Mouse (Mus musculus) liver, embryonic 14.5 days (tissue): ENCODE measurements around the gene Fam209. TPM values are rescaled to one million over a fixed set of nuclear protein-coding genes. Genes with fewer than 3 reads are reported as not detected.

Experiments used
- ATAC-seq: fragments of 200-750 bp; cut with Nextera tagmentation; 2 replicates; pipeline ENCODE4 v1.8.0; 2017; ENCODE audit warnings: moderate number of reproducible peaks, mild to moderate bottlenecking, moderate library complexity; ENCODE audit not compliant: insufficient read depth
- DNase-seq, 3 experiments: peaks; one replicate each; pipeline ENCODE4 v3.0.0-alpha.2; 2012 to 2013; ENCODE audit warnings: low read depth in 3 of 3, low spot score in 3 of 3
- H3K27ac ChIP-seq: fragments of 300-500 bp; sonication (generic); 2 replicates; pipeline ENCODE4 v1.5.1; 2014; ENCODE audit warnings: moderate library complexity, mild to moderate bottlenecking, control low read depth, inconsistent platforms
- H3K27me3 ChIP-seq: fragments of 300-500 bp; sonication (generic); 2 replicates; pipeline ENCODE4 v1.6.1; 2014; ENCODE audit warnings: mild to moderate bottlenecking, low read length, moderate library complexity; ENCODE audit not compliant: control insufficient read depth, insufficient read depth
- H3K36me3 ChIP-seq: fragments of 300-500 bp; sonication (generic); replicated peaks from 2 replicates; pipeline ENCODE4 v1.6.1; 2014; ENCODE audit warnings: low read depth; ENCODE audit not compliant: control insufficient read depth, insufficient read depth
- H3K4me1 ChIP-seq, 2 experiments: fragments of 200-500 bp in 1 of 2; fragments of 300-500 bp in 1 of 2; sonication (generic) in 1 of 2; replicated peaks; 2 replicates each; pipeline ENCODE4 v1.6.1; 2012 to 2014; ENCODE audit warnings: antibody characterized with exemption in 1 of 2, inconsistent platforms in 1 of 2, low read length in 1 of 2; ENCODE audit not compliant: control insufficient read depth in 2 of 2, insufficient read depth in 2 of 2
- H3K4me2 ChIP-seq: fragments of 300-500 bp; sonication (generic); 2 replicates; pipeline ENCODE4 v1.6.1; 2014; ENCODE audit warnings: low read depth, mild to moderate bottlenecking, control low read depth, moderate library complexity
- H3K4me3 ChIP-seq, 2 experiments: fragments of 200-500 bp in 1 of 2; fragments of 300-500 bp in 1 of 2; sonication (generic) in 1 of 2; 2 replicates each; pipeline ENCODE4 v1.5.1; 2012 to 2014; ENCODE audit warnings: low read depth in 2 of 2, low read length in 2 of 2, mild to moderate bottlenecking in 2 of 2, control low read depth in 1 of 2, inconsistent platforms in 1 of 2, moderate library complexity in 1 of 2; ENCODE audit not compliant: insufficient read depth in 1 of 2
- H3K9ac ChIP-seq: fragments of 300-500 bp; sonication (generic); replicated peaks from 2 replicates; pipeline ENCODE4 v1.6.1; 2014; ENCODE audit warnings: mild to moderate bottlenecking, control low read depth, moderate library complexity
- H3K9me3 ChIP-seq: fragments of 300-500 bp; sonication (generic); 2 replicates; pipeline ENCODE4 v1.6.1; 2016; ENCODE audit warnings: low read length, mixed read lengths; ENCODE audit not compliant: control insufficient read depth
- CTCF ChIP-seq: IDR thresholded peaks from 2 replicates; pipeline ENCODE4 v1.5.1; 2016; ENCODE audit warnings: antibody characterized with exemption, low read depth, control low read depth
- EP300 ChIP-seq: IDR thresholded peaks from 2 replicates; pipeline ENCODE4 v1.6.1; 2016; ENCODE audit warnings: antibody characterized with exemption, low read depth
- WGBS: fragments of 180-500 bp; shearing (Covaris S2); extraction: QIAGEN DNeasy Blood & Tissue Kit; methylation state at CpG from one replicate; pipeline ENCODE4 v1.1.7; 2014; ENCODE audit not compliant: insufficient replicate concordance; 5-methylcytosine and 5-hydroxymethylcytosine counted together
- polyA plus RNA-seq, 2 experiments: library from polyadenylated mRNA; depleted of rRNA in 1 of 2; stranded (reverse) in 1 of 2; unstranded in 1 of 2; fragments of >200 nt; fragmentation: Nextera tagmentation in 1 of 2; extraction: Ambion mirVana in 1 of 2; gene quantifications; 2 replicates each; pipeline versions ENCODE4 v1.2.1 to v1.2.3; 2012 to 2014

The Fam209 gene
- polyA plus RNA-seq, 2 experiments = 0.12 TPM; not detected in 1

DNA sequence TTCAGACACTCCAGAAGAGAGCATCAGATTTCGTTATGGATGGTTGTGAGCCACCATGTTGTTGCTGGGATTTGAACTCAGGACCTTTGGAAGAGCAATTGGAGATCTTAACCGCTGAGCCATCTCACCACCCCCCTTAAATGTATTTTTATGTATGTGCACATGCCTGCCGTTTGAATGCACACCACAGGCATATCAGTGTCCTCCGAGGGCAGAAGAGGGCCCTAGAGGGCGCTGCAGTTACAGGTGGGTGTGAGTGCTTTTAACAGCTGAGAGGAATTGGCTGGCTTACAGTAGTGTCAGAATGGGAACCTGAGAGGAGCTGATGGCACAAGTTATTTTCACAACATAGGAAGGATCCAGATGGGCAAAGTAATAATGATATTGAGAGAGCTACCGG lies 2.6 kb downstream of the Fam209 start:
- H3K4me2 ChIP-seq = no peak overlapping the region
- H3K27me3 ChIP-seq = no peaks in the 10 kb centered on the region
- H3K27ac ChIP-seq = no peak overlapping the region
- TF ChIP-seq CTCF (peak; percentile 67), EP300 (no peak)
- no peak overlapping the region for H3K9ac ChIP-seq
- no peaks in the 10 kb centered on the region for H3K4me1 ChIP-seq
- H3K36me3 ChIP-seq = no peaks in the 10 kb centered on the region
- H3K4me3 ChIP-seq = no peak overlapping the region
- ATAC-seq (no peak), DNase-seq (peak in 1 of 3 experiments; percentile 9)
- WGBS = 26% methylated on average over 6 of the region's 6 CpGs
- no peaks in the 10 kb centered on the region for H3K9me3 ChIP-seq

DNA sequence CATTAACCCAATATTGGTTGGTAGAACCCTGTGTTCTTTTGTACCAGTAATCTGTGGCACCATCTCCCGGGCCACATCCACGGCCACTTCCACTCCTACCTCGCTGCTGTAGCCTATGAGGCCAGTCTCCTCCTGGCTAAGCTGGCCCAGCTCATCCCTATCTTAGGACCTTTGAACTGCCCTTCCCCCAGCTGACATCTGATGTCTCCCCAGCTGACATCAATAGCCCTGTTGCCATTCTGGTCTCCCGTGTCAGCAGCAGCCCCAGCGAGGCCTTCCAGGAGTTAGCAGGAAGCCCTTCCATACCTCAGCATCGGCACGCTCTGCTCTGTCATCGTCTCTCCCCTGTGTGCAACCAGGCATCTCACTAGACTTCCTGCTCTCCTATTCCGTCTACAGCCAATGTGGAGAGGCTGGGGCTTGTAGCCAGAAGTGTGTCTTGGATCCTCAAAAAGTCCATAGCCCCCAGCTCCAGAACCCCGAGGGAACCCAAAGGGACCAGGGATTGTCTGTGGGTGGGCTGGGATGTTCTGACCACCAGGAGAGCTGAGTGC lies 4.5 kb downstream of the Fam209 start:
- 13% methylated on average over 10 of the region's 10 CpGs for WGBS
- Histone ChIP-seq H3K4me2 (no peak overlapping the region), H3K9me3 (no peaks in the 10 kb centered on the region), H3K36me3 (no peaks in the 10 kb centered on the region), H3K4me1 (no peaks in the 10 kb centered on the region), H3K4me3 (no peak overlapping the region), H3K27me3 (no peaks in the 10 kb centered on the region), H3K27ac (no peak overlapping the region), H3K9ac (no peak overlapping the region)
- DNase-seq = no peak
- ATAC-seq = no peak
- TF ChIP-seq EP300 = no peak
- TF ChIP-seq CTCF = no peak

DNA sequence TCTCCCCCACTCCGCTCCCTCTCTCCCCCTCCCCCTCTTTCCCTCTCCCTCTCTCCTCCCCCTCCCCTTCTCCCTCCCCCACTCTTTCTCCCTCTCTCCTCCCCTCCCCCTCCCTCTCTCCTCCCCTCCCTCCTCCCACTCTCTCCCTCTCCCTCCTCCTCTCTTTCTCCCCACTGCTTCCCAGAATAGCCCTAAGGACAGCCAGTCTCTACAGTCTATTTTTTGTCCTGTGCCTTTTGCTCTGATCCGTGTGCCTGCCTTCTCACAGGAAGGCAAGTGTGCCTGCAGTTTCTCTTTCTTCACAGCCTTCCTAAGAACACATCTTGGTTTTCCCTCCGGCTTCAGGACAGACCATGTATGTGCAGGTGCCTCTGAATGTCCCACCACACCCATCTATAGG lies 5.0 kb downstream of the Fam209 start:
- Histone ChIP-seq H3K9me3 (no peaks in the 10 kb centered on the region), H3K27me3 (no peaks in the 10 kb centered on the region), H3K9ac (no peak overlapping the region), H3K27ac (no peak overlapping the region), H3K4me2 (no peak overlapping the region), H3K4me1 (no peaks in the 10 kb centered on the region), H3K36me3 (no peaks in the 10 kb centered on the region), H3K4me3 (no peak overlapping the region)
- ATAC-seq (no peak), DNase-seq (no peak)
- WGBS = 39% methylated on average over 3 of the region's 3 CpGs
- TF ChIP-seq EP300 = no peak
- no peak for TF ChIP-seq CTCF

DNA sequence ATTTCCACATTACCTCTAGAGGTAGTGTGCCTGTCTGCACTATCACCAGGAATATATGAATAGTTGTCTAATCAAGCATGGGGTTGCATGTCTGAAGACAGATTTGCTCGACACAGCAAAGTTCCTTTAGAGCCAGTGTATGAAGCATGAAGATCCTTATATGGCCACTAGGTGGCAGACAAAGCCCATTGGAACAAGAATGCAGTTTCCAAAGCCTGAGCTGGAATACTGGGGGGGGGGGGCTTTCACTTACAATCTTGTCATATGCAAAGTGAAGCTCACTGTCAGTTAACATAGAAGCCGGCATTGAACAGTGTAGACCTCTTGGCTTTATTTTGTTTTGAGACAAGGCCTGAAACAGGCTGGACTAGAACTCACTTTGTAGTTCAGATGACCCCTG lies 5.5 kb downstream of the Fam209 start:
- Histone ChIP-seq H3K27ac (no peak overlapping the region), H3K4me1 (no peaks in the 10 kb centered on the region), H3K36me3 (no peaks in the 10 kb centered on the region), H3K4me2 (no peak overlapping the region), H3K27me3 (no peaks in the 10 kb centered on the region), H3K9ac (no peak overlapping the region), H3K9me3 (no peaks in the 10 kb centered on the region), H3K4me3 (no peak overlapping the region)
- no peak for ATAC-seq
- peak in 2 of 3 experiments; percentile 24 to 28 for DNase-seq
- TF ChIP-seq EP300 = no peak
- peak; percentile 74 for TF ChIP-seq CTCF
- WGBS = 3% methylated on average over 2 of the region's 2 CpGs

DNA sequence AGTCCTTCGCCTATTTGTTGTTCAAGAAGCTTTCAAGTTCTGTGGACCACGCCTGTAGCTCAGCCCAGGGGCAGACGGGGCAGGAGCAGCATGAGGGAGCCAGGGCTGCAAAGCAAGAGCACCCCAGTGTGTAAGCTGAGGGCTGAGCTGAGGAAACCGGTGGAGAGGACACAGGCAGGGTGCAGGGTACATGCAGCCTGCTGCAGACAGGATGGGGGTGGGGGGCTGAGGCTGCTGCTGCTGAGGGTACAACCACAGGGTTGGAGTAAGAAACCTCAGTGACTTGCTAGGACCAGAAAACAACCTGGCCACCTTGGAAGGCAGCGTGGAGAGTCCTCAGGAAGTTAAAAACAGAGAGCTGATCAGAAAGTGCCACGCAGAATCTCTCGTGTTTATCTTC lies 8.0 kb downstream of the Fam209 start:
- Histone ChIP-seq H3K9me3 (no peaks in the 10 kb centered on the region), H3K9ac (no peak overlapping the region), H3K4me1 (no peaks in the 10 kb centered on the region), H3K27me3 (no peaks in the 10 kb centered on the region), H3K36me3 (no peaks in the 10 kb centered on the region), H3K4me2 (no peak overlapping the region), H3K27ac (no peak overlapping the region), H3K4me3 (no peak overlapping the region)
- no peak for TF ChIP-seq CTCF
- TF ChIP-seq EP300 = no peak
- ATAC-seq (no peak), DNase-seq (no peak)
- WGBS = 39% methylated on average over 7 of the region's 7 CpGs
